Mouse (Mus musculus) stomach, postnatal 0 days (tissue): ENCODE measurements around the gene Mau2.

Experiments used
- CTCF ChIP-seq: IDR thresholded peaks from 2 replicates; pipeline ENCODE4 v1.5.1; 2016; ENCODE audit warnings: antibody characterized with exemption, low read depth, mild to moderate bottlenecking, moderate library complexity
- EP300 ChIP-seq: optimal IDR thresholded peaks from 2 replicates; pipeline ENCODE3; 2016; ENCODE audit warnings: antibody characterized with exemption

- TF ChIP-seq EP300 (no peak), CTCF (no peak)
Measured at GRCm38 (mm10) chr8:69973063-69973441, 69.5 kb downstream of the Mau2 start.
